Mouse (Mus musculus) megakaryocyte-erythroid progenitor cell, adult 5-6 weeks (primary cell): ENCODE data around the gene Cspg5. TPM values are rescaled to one million over a fixed set of nuclear protein-coding genes. Genes with fewer than 3 reads are reported as not detected.
A peak's percentile ranks its signal among the peaks of the same experiment; 100 is the strongest.

Source experiments
- ATAC-seq: replicated peaks from 2 replicates; pipeline ENCODE4 v1.8.0; 2016; ENCODE audit warnings: mild to moderate bottlenecking, inconsistent platforms; ENCODE audit not compliant: severe bottlenecking, poor library complexity, low FRiP score, low TSS enrichment
- total RNA-seq, 2 experiments: library from RNA; stranded (forward) in 1 of 2; stranded (reverse) in 1 of 2; fragments of 200-1000, 215-1000 nt in 1 of 2; fragments of >200 nt in 1 of 2; fragmentation: Nextera tagmentation in 1 of 2; gene quantifications; 2 replicates each; pipeline ENCODE4 v1.2.3; 2014 to 2017

Cspg5 gene
- total RNA-seq, 2 experiments from 2014 or later: 0.33 to 1.7 TPM

- ATAC-seq: no peak
Observed at GRCm38 (mm10) chr9:110249823-110250543, 6.4 kb downstream of the Cspg5 start.

GRCm38 (mm10) chr9:110250776-110251175 lies 7.2 kb downstream of the Cspg5 start:
- no peak for ATAC-seq

GRCm38 (mm10) chr9:110255407-110256019 lies 11.9 kb downstream of the Cspg5 start:
- ATAC-seq: no peak

- ATAC-seq: no peak
Observed at GRCm38 (mm10) chr9:110258646-110259045, 15.1 kb downstream of the Cspg5 start.

GRCm38 (mm10) chr9:110259118-110259517 lies 15.5 kb downstream of the Cspg5 start:
- ATAC-seq: no peak

- no peak for ATAC-seq
Observed at GRCm38 (mm10) chr9:110263181-110263580, 19.6 kb downstream of the Cspg5 start.

GRCm38 (mm10) chr9:110264991-110265390 lies 21.4 kb downstream of the Cspg5 start:
- no peak for ATAC-seq

- ATAC-seq: no peak
Observed at GRCm38 (mm10) chr9:110268416-110268815, 24.8 kb downstream of the Cspg5 start.

- ATAC-seq: no peak
Observed at GRCm38 (mm10) chr9:110272330-110272729, 28.7 kb downstream of the Cspg5 start.

- no peak for ATAC-seq
Observed at GRCm38 (mm10) chr9:110273507-110273906, 29.9 kb downstream of the Cspg5 start.

- 0 out of 2 replicates have a peak, but pooled peaks have one; percentile 37 for ATAC-seq
Observed at GRCm38 (mm10) chr9:110275882-110276281, 32.3 kb downstream of the Cspg5 start.

GRCm38 (mm10) chr9:110277431-110277881 lies 33.9 kb downstream of the Cspg5 start:
- ATAC-seq: no peak

GRCm38 (mm10) chr9:110284075-110284697 lies 40.6 kb downstream of the Cspg5 start:
- ATAC-seq: no peak

- ATAC-seq: no peak
Observed at GRCm38 (mm10) chr9:110287321-110287924, 43.8 kb downstream of the Cspg5 start.

GRCm38 (mm10) chr9:110293254-110293718 lies 49.7 kb downstream of the Cspg5 start:
- ATAC-seq: no peak

- ATAC-seq: no peak
Observed at GRCm38 (mm10) chr9:110293873-110294415, 50.4 kb downstream of the Cspg5 start.

- no peak for ATAC-seq
Observed at GRCm38 (mm10) chr9:110294786-110295185, 51.2 kb downstream of the Cspg5 start.

- ATAC-seq: peak; percentile 91
Observed at GRCm38 (mm10) chr9:110296867-110297627, 53.5 kb downstream of the Cspg5 start.

- ATAC-seq: 0 out of 2 replicates have a peak, but pooled peaks have one; percentile 32
Observed at GRCm38 (mm10) chr9:110304516-110304915, 60.9 kb downstream of the Cspg5 start.
